Mouse (Mus musculus) spleen, postnatal 14 days (tissue): ENCODE measurements at regions not wholly inside any gene's neighbourhood (a gene's known extent, or its start where the extent isn't known, plus 50 kb on each side); places are given as distances from the start of the nearest gene placed in this dataset.

ENCODE experiments used
- DNase-seq, 2 experiments: peaks; one replicate each; pipeline ENCODE4 v3.0.0; 2021 to 2022; ENCODE audit warnings: low spot score in 2 of 2

DNA sequence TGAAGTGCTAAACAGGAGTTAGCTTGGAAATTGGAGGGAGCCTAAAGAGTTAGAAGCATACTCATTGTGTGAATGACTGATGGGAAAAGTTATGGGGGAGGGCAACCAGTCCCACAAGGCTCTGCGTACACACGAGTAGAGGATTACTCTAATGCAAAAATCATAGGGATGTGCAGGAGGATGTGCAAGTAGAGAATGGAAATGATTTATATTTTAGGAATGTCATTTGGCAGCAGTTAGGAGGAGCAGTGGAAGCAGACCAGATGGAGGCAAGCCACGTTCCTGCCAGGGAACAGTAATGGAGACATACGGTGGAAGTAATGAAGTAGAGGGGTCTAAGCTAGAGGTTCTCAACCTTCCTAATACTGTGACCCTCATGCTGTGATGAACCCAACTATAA lies 194.1 kb upstream of the Arhgap24 start:
- DNase-seq: no peak

GRCm38 (mm10) chr5:102290866-102291265 lies 190.3 kb upstream of the Arhgap24 start:
- DNase-seq: no peak

GRCm38 (mm10) chr5:102295564-102295963 lies 185.6 kb upstream of the Arhgap24 start:
- DNase-seq: no peak

DNA sequence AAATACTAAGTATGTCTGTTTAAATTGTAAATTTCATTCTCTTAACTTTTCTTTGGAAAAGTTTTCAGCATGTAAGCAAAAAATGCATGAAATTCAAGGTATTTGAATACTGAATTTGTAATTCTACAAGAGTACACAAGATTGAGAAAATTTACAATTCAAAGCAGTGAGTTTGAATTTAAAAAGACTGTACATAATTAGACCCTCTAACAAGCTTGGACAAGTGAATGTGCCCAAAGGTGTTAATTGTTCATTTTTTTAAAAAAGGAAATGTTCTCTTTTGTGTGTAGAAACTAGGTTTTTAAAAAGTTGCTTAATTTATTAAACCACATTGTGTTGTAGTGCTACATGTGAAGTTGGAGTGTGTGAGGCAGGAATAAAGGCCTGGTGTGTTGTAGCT lies 174.9 kb upstream of the Arhgap24 start:
- DNase-seq: no peak

GRCm38 (mm10) chr5:102306718-102307117 lies 174.5 kb upstream of the Arhgap24 start:
- no peak for DNase-seq

DNA sequence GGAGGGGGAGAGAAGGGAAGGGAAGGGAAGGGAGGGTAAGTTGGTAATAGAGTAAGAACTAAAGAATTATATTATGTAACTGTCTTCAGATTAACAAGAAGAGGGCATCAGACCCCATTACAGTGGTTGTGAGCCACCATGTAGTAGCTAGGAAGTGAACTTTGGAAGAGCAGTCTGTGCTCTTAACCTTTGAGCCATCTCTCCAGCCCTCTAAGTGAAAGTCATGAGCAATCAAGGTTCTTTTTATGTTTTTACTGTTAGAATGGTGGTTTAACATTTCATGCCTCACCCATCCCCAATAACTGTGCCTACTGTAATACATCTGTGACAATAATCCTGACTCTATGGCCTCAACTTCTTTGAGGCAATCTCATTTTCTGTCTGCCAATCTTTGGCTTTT lies 169.6 kb upstream of the Arhgap24 start:
- no peak for DNase-seq

DNA sequence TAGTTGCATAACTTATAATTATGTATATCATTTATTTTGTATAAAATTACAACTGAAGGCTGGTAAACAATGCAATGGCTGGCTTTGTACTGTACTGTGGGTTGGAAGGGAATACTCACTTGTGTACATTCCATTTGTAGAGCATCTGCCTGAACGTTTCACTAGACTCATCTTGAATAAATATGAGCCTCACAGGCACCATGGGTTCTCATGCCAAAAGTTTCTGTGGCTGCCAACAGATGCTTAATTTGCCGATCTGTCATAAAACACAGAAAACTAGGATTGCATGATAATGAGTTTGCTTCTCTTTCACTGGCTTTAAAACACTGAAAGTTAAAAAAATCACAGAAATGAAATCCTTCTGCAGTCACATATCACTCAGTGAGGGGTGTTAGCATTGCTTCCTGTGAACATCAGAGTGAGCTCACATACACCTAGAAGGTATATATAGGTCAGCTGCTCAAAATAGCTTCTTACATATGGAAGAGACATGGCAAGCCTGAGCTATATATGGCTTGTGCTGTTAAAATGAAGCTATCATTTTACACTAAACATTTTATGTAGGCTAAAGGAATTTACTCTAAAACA lies 152.9 kb upstream of the Arhgap24 start:
- no peak for DNase-seq

DNA sequence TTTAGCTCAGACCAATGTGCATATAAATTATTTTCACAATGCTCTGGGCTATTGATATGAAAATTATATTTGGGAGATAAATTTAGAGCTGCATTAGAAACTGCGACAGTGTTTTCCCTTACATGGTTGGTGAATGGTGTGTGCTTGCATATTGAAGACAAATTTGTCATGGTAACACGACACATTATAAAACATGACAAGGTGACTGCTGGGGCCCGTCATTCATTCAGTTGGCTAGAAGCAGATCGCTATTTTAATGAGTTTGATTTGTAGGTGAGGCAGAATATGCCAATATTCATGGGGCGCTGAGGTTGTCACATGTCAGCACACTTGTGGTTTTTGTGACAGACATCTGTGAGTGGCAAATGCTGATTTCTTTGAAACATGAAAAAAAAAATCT lies 147.3 kb upstream of the Arhgap24 start:
- no peak for DNase-seq

DNA sequence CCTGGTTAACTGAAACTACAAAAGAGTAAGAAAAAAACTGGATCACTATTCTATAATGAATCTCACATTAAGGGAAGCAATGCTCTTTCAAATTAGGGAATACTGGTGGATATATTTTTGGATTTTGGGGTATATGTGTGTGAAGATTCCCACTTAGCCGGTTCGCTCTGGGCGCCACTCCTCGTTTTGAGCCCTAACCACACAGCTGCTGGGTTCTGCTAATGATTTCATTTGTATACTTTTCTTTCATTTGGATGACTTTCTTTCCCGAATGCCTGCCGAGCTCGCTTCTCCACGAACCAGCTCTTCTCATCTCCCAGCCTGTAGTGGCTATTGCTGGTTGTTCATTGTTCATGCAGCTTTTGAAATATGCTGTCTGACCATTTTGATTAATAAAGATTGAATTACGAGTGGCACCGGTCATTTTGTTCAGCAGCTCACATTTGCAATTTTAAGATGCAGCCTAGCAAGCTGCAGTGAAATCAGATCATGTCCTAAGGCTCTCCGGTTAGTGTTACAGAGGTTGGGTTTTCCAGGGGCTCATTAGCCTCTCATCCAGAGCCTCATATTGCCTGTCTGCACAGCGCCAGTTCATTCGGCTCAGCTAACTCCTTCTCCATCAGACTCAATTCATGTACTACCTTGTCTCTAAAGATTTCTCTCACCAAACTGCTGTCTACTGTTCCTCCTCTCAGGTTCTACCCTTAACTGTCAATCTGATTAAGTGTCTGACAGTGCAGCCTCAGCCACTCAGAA lies 146.6 kb upstream of the Arhgap24 start:
- DNase-seq: no peak

DNA sequence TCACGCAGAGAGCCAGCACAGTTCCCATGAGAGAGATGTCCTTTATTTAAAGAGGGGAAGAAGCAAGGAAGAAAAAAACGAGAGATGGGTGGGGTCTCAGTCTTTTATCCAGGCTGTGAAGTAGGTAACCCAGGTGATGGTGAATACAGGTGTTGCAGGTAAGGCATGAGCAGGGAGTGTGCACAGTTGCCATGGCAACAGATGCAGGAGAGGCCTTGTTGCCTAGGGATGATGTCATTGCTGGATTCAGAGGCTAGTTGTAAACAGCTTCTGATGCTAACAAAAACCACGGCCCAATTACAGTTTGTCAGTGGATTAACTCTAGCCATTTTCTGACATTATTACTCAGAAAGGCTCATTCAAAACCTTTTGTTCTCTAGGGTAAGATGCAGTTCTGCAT lies 114.7 kb upstream of the Arhgap24 start:
- DNase-seq: no peak

DNA sequence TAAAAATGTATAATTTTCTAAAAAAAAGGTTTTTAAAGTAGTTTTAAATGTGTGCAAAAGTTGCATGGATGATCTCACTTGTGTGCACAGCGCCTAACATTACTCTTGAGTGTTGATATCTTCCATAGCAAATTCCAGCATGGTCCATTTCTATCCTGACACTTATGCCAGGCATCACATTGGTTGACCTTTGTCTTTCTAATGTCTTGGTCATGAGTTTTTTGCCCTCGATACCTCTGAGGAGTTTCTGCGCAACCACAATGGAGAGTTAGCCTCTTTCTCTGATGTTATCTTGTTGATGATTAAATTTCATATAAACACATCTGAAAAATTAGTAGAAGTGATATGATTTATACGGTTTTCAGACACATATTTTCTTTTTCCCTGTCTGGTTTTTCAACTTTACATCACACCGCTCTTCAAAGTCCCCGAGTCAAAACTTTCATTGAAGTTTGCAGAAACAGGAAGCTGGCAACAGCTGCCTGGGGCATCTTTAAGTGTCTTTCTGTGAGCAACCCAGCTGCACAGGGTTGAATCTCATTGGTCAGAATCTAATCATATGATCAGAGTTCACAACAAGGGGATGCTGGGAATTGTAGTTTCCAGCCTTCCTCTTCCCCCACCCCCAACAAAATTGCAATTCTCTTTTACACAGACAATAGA lies 107.8 kb upstream of the Arhgap24 start:
- no peak for DNase-seq

DNA sequence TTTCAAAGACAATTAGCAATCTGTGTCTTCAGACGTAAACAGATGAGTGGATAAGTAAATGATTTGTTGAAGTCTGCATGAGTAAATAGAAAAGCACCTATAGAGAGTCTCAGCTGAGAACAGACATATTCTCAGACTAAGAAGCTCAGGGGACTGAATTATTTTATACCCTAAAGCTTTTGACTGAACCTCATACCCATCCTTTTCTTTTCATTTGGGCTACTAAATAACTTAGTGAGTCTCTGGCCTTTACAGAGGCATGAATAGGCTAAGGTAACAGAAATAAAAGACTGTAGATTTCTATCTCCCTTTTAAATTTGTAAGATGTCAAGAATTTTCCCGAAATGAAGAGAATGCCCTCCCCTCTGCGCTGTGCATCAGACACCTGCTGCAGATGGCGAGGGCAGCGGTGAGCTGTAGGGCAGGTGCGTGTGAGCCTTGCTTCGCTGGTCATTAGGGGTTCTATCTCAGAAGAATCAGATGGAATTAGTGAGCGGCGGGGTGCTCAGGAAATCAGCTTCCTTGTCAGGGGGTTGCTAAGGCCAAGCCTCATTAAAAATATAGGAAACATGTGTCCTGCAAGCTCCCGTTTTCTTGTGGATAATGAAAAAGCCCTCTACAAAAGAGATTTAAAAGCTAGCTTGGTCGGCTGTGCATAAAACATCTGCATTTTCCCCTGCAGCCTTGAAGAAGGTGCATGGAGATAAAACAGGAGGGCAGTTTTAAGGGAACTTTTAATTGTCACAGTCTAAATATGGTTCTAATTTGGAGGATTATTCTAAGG lies 107.0 kb upstream of the Arhgap24 start:
- no peak for DNase-seq

DNA sequence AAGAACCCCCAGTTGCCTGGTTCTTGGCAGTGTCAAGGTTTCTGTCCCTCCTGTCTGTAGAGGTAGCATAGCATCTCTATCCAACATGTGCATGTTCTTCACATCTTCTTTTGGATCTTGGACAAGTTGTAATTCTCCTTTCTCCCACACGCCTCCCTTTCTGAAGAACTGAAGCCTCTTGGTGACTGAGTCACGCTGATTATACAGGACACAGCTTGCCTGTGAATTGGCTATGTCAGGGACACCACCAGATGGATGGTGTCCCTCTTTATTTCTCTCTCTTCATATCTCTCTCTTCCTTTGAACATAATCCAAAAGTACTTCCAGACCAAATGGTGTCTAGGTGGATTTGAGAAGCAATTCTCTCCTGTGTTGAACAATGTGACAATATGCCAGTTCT lies 105.9 kb upstream of the Arhgap24 start:
- no peak for DNase-seq

GRCm38 (mm10) chr5:102393941-102394340 lies 87.2 kb upstream of the Arhgap24 start:
- DNase-seq: no peak

DNA sequence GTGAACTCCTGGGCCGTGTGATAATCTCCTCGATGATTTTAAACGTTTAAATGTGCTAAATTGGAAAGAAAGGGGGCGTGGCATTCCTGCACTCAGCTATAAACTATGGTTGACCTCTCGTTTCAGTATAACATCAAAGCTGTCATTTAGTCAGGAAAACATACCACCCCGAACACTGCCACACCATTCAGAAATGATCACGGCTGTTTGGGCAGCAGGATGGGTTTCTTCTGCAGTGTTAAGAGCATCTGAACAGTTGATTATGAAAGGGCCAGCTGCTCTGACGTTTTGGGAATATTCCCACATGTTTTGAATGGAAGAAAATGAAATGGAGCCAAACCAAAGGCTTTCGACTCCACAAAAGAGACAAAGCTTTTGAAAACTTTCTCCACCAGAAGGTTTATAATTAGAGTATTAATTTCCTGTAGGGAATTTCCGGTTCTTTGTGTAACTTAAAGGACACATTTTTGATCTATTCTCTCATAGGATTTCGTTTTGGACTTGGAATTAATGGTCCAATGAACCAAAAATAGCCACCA lies 85.5 kb upstream of the Arhgap24 start:
- DNase-seq: no peak

GRCm38 (mm10) chr5:102399006-102399405 lies 82.2 kb upstream of the Arhgap24 start:
- no peak for DNase-seq

- no peak for DNase-seq
Observed at GRCm38 (mm10) chr5:102417642-102418041, 63.5 kb upstream of the Arhgap24 start.

GRCm38 (mm10) chr5:102419089-102419488 lies 62.1 kb upstream of the Arhgap24 start:
- DNase-seq: peak in 1 of 2 experiments; percentile 7

DNA sequence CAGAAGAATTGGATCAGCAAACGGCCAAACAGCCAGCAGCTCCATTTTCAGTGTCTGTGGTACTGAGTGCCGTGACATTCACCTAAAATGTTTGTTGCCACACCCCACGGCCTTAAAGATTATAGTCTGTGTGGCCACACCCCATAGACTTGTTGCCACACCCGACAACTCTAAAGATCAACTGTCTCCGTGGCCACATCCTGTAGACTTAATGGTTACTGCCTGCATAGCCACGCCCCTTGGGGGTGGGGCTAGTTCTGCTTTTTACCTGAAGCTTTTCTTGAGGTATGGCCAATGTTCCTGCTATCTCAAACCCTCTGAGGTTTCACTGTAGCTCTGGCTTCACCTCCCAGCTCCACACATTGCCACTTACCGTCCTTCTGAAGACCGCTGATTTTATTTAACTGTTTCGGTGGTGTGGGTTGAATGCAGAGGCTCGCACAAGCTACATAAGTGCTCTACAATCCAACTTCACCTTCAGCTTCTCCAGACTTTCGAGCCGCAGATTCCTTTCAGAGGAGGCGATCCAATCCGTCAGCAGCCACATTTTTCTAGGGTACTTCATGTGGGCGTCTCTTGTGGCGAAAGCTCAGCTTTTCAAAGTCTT lies 56.5 kb upstream of the Arhgap24 start:
- DNase-seq: no peak

- no peak for DNase-seq
Observed at GRCm38 (mm10) chr5:102428310-102428709, 52.9 kb upstream of the Arhgap24 start.
